Mouse (Mus musculus): ENCODE results near the gene Exosc10.

Exosc10 gene

GRCm38 (mm10) chr4:148580765-148581164 lies 22.5 kb downstream of the Exosc10 start:
- DNase-seq = peak; percentile 87

GRCm38 (mm10) chr4:148581422-148581821 lies 23.2 kb downstream of the Exosc10 start:
- DNase-seq = peak; percentile 84

- DNase-seq = no peak
Observed at GRCm38 (mm10) chr4:148583257-148583656, 25.0 kb downstream of the Exosc10 start.

GRCm38 (mm10) chr4:148586648-148587047 lies 28.4 kb downstream of the Exosc10 start:
- DNase-seq = no peak

GRCm38 (mm10) chr4:148588793-148589192 lies 30.6 kb downstream of the Exosc10 start:
- DNase-seq = no peak

GRCm38 (mm10) chr4:148589565-148589964 lies 31.3 kb downstream of the Exosc10 start:
- no peak for DNase-seq

GRCm38 (mm10) chr4:148590421-148591170 lies 32.4 kb downstream of the Exosc10 start:
- DNase-seq = no peak

- peak; percentile 100 for DNase-seq
Observed at GRCm38 (mm10) chr4:148591171-148591630, 33.0 kb downstream of the Exosc10 start, which contains the start of gene Srm. Gene Srm (plus strand): TSS chr4:148591503.

- peak; percentile 93 for DNase-seq
Observed at GRCm38 (mm10) chr4:148591637-148592380, 33.6 kb downstream of the Exosc10 start.

GRCm38 (mm10) chr4:148593996-148594395 lies 35.8 kb downstream of the Exosc10 start:
- DNase-seq = no peak

GRCm38 (mm10) chr4:148595916-148596315 lies 37.7 kb downstream of the Exosc10 start:
- DNase-seq = peak; percentile 81

GRCm38 (mm10) chr4:148596731-148597130 lies 38.5 kb downstream of the Exosc10 start:
- no peak for DNase-seq

GRCm38 (mm10) chr4:148598826-148599225 lies 40.6 kb downstream of the Exosc10 start:
- peak; percentile 77 for DNase-seq

GRCm38 (mm10) chr4:148600316-148600715 lies 42.1 kb downstream of the Exosc10 start:
- peak; percentile 74 for DNase-seq

GRCm38 (mm10) chr4:148601871-148602270 lies 43.6 kb downstream of the Exosc10 start:
- DNase-seq = peak; percentile 34

GRCm38 (mm10) chr4:148602357-148603120 lies 44.3 kb downstream of the Exosc10 start, which contains the start of gene Masp2:
Gene Masp2 (plus strand): TSS chr4:148602554.
- peak; percentile 91 for DNase-seq

GRCm38 (mm10) chr4:148603376-148604139 lies 45.3 kb downstream of the Exosc10 start:
- DNase-seq = peak; percentile 84

GRCm38 (mm10) chr4:148604141-148604540 lies 45.9 kb downstream of the Exosc10 start:
- peak; percentile 84 for DNase-seq

GRCm38 (mm10) chr4:148604541-148605165 lies 46.4 kb downstream of the Exosc10 start:
- DNase-seq = peak; percentile 93

- DNase-seq = peak; percentile 84
Observed at GRCm38 (mm10) chr4:148607758-148608157, 49.5 kb downstream of the Exosc10 start.

- DNase-seq = no peak
Observed at GRCm38 (mm10) chr4:148609805-148610204, 51.6 kb downstream of the Exosc10 start.

All from heart, adult 11 months (tissue).